Mouse (Mus musculus): Measurements from ENCODE around the gene Mgst1.

Gene Mgst1

GRCm38 (mm10) chr6:138139930-138140329 is at the start of gene Mgst1:
Gene Mgst1 (plus strand): TSS chr6:138140316.
- DNase-seq (ENCODE audit: low read depth) = peak; percentile 20

GRCm38 (mm10) chr6:138092432-138092831 is 47.7 kb upstream of the Mgst1 start:
- DNase-seq (ENCODE audit: low read depth) = no peak

GRCm38 (mm10) chr6:138095060-138095459 is 45.1 kb upstream of the Mgst1 start:
- DNase-seq (ENCODE audit: low read depth) = no peak

- no peak for DNase-seq (ENCODE audit: low read depth)
These were observed 40.5 kb upstream of the Mgst1 start for GRCm38 (mm10) chr6:138099646-138100045.

GRCm38 (mm10) chr6:138101843-138102242 is 38.3 kb upstream of the Mgst1 start:
- DNase-seq (ENCODE audit: low read depth) = no peak

- DNase-seq (ENCODE audit: low read depth) = no peak
These were observed 37.2 kb upstream of the Mgst1 start for GRCm38 (mm10) chr6:138102940-138103339.

GRCm38 (mm10) chr6:138104559-138104958 is 35.6 kb upstream of the Mgst1 start:
- no peak for DNase-seq (ENCODE audit: low read depth)

- DNase-seq (ENCODE audit: low read depth) = no peak
These were observed 22.6 kb upstream of the Mgst1 start for GRCm38 (mm10) chr6:138117496-138117895.

- no peak for DNase-seq (ENCODE audit: low read depth)
These were observed 11.5 kb upstream of the Mgst1 start for GRCm38 (mm10) chr6:138128392-138129335.

GRCm38 (mm10) chr6:138130541-138130940 is 9.6 kb upstream of the Mgst1 start:
- no peak for DNase-seq (ENCODE audit: low read depth)

GRCm38 (mm10) chr6:138140336-138140735 is 220 bp downstream of the Mgst1 start:
- DNase-seq (ENCODE audit: low read depth) = peak; percentile 43

- no peak for DNase-seq (ENCODE audit: low read depth)
These were observed 1.0 kb downstream of the Mgst1 start for GRCm38 (mm10) chr6:138141111-138141592.

GRCm38 (mm10) chr6:138142604-138143003 is 2.5 kb downstream of the Mgst1 start:
- no peak for DNase-seq (ENCODE audit: low read depth)

GRCm38 (mm10) chr6:138143450-138143849 is 3.3 kb downstream of the Mgst1 start:
- DNase-seq (ENCODE audit: low read depth) = no peak

- peak; percentile 42 for DNase-seq (ENCODE audit: low read depth)
These were observed 13.0 kb downstream of the Mgst1 start for GRCm38 (mm10) chr6:138153111-138153510.

GRCm38 (mm10) chr6:138163920-138164319 is 23.8 kb downstream of the Mgst1 start:
- peak; percentile 18 for DNase-seq (ENCODE audit: low read depth)

GRCm38 (mm10) chr6:138171480-138172224 is 31.5 kb downstream of the Mgst1 start:
- no peak for DNase-seq (ENCODE audit: low read depth)
